Mouse (Mus musculus) heart, postnatal 0 days (tissue): Measurements from ENCODE around the gene Kxd1.

Source experiments
- CTCF ChIP-seq: IDR thresholded peaks from 2 replicates; pipeline ENCODE4 v1.5.1; 2016; ENCODE audit warnings: antibody characterized with exemption, control low read depth, low read depth
- EP300 ChIP-seq: IDR thresholded peaks from 2 replicates; pipeline ENCODE4 v1.6.1; 2016; ENCODE audit warnings: antibody characterized with exemption, low read depth

DNA sequence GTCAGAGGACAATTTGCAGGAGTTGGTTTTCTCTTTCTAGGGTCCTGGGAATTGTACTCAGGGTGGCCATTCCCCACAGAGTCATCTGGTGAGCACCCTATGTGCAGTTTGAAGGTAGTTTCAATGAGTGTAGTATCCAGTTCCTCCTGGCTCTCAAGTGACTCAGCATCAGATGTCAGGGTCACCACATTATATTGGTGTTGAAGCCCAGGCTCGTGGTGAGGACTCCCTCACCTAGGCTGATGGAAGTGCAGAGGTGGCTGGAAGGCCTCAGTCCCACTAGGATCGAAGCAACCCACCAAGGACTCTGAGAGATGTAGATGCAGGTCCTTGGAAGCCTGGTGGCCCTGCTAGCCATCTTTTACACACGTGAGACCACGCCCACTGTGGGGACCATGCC, 18.7 kb upstream of the Kxd1 start:
- TF ChIP-seq CTCF (no peak), EP300 (no peak)
